Mouse (Mus musculus) liver, adult 2 months (tissue): Measurements from ENCODE around the gene Tspan17.

Experiments used
- CTCF ChIP-seq: fragments of 200-500 bp; IDR thresholded peaks from 2 replicates; pipeline ENCODE4 v1.5.1; 2011; ENCODE audit warnings: low read depth, low read length, control low read depth
- POLR2A ChIP-seq: fragments of 200-500 bp; IDR thresholded peaks from 2 replicates; pipeline ENCODE4 v1.6.1; 2011; ENCODE audit warnings: low read length, control low read depth; ENCODE audit not compliant: insufficient read depth; ENCODE audit errors: extremely low read depth

- TF ChIP-seq CTCF (no peak), POLR2A (no peak)
Observed at GRCm38 (mm10) chr13:54759496-54759895, 29.7 kb upstream of the Tspan17 start.
